Mouse (Mus musculus) right cerebral cortex, postnatal 36 days (tissue): ENCODE measurements around the gene Emilin2.

Experiments
- DNase-seq, 2 experiments: peaks; one replicate each; pipeline ENCODE4 v3.0.0; 2022; ENCODE audit warnings: low spot score in 2 of 2, mixed read lengths in 1 of 2

The Emilin2 gene

DNA sequence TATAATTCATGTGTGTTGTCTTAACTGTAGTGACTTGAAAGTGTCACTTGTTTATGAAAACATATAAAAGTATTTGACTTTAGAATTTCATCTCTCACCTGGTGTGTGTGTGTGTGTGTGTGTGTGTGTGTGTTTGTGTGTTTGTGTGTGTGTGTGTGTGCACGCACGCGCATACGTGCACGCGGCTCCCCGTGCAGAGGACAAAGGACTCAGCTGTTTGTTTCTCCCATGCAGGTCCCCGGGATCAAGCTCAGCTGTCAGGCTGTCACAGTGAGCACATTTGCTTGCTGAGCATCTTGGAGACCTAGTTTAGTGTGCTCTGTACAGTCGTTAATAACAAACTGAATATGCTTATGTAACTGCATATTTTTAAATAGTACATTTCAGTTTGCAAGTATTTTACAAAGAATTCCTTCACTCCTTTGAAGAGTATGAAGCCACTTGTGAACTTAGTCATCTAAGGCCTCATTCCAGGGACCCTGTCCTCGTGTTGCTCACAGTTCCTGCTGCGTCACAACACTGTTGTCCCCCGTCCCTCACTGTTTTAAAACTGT is 77.7 kb downstream of the Emilin2 start:
- no peak for DNase-seq

GRCm38 (mm10) chr17:71233210-71233609 is 78.6 kb downstream of the Emilin2 start:
- DNase-seq = no peak

DNA sequence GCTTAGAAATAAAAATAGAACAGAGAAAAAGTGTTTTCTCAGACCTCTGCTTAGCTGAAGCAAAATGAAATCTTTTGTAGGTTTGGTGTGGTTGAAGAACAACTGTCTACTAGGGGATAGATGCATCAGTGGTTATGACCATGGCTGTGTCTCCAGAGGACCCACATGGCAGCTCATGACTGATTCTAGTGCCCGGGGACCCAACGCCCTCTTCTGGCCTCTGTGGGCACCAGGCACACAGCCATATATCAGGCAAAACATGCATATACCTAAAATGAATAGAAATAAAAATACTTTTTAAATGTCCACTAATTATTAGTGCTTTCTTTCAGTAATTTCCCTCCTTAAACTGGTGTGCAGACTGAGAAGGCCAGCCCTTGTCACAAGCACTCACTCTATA is 79.8 kb downstream of the Emilin2 start:
- no peak for DNase-seq

DNA sequence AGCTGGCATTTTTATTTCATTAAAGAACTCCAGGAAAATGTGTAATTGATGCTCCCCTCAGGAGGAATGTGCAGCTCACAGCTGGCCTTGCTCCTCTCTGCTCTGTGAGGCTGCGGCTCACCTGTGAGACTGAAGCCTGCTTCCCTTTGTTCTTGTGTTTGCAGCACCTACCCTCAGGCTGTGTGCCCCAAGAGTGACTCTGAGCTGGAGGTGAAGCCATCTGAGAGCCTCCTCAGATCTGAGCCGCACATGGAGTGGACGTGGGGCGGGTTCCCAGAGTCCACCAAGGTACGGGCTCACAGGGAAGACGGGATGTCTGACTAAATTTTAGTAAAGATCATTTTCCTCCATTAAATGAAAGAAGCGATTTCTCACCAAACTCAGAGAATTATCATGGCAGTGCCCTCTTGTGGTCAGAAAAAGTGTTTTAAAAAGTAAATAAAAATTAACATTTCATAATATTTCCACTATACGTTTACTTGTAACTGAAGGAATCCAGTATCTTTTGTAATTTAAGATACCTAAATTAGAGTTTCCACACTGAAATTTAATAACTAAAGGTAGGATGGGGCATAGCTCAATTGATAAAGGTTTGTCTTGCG is 81.6 kb downstream of the Emilin2 start:
- DNase-seq = no peak

DNA sequence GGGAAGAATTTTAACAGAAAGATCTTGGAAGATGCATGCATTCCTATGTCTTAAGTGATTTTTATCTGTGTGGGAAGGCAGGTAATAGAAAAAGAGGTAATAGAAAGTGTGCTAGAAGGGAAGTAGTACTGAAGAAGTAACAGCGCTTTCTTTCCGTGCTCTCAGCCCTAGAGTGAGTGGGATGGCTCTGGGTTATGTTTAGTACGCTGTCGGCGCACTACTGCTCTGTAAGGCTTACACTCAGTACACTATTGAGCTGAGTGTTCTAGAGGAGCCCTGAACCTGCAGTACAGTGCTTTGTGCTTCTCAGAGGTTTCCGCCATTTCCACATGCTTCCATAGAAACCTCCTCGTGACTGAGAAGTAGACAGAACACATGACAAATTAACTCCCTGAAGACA is 83.1 kb downstream of the Emilin2 start:
- no peak for DNase-seq

GRCm38 (mm10) chr17:71227128-71227895 is 84.5 kb downstream of the Emilin2 start:
- no peak for DNase-seq

DNA sequence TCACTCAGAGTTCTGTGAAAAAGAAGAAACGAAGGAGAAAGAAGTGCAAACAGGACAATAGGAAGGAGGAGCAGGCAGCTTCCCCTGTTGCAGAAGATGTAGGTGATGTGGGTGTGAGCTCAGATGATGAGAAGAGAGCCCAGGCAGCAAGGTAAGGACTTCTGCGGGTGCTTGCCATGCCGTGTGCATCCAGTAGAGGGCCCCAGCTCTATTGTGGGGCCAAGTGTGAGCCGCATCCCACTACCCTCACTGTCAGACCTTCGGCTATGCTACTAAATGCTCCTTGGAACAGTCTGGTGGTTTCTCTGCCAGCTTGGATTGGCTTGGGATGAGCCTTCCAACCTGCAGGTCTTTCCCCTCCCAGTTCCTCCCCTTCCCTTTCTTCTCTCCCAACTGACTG is 86.7 kb downstream of the Emilin2 start:
- no peak for DNase-seq

DNA sequence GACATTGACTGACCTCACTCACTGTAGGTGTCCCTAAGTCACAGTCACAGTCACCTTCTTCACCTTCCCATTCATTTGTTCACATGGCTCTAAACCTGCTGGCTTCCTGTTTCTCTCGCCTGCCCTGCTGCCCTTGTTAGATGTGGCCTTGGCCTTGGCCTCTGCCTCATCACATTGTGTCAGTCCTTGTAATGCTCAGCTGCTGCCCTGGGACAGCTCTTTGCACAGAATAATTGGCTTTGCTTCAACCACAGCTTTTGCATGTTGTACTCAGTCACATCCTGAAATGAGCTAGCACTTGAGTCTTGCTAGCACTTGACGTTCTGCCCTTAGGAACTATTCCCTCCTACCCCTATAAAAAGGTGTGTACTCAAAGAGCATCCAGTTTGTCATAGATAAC is 87.3 kb downstream of the Emilin2 start:
- DNase-seq = no peak

- peak in 1 of 2 experiments; percentile 18 for DNase-seq
These were observed 88.1 kb downstream of the Emilin2 start for GRCm38 (mm10) chr17:71223676-71224075.

DNA sequence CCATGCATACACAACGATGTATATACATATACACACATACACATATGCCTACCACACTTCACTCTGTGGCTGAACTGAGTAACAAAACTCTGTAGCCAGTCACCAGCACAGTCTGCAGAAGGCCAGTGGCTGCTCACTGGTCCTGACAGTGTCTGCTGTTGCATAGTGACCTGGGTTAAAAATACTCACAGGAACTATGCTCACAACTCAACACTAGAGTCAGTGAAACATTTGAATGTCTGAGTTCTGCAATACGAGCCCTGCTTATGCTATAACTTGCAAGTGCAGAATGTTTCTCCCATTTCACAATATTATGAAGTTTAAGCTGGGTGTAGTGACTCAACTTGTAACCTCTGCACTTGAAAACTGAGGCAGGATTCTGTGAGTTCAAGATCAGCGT is 90.4 kb downstream of the Emilin2 start:
- DNase-seq = no peak

GRCm38 (mm10) chr17:71217111-71217685 is 94.6 kb downstream of the Emilin2 start:
- DNase-seq = no peak

DNA sequence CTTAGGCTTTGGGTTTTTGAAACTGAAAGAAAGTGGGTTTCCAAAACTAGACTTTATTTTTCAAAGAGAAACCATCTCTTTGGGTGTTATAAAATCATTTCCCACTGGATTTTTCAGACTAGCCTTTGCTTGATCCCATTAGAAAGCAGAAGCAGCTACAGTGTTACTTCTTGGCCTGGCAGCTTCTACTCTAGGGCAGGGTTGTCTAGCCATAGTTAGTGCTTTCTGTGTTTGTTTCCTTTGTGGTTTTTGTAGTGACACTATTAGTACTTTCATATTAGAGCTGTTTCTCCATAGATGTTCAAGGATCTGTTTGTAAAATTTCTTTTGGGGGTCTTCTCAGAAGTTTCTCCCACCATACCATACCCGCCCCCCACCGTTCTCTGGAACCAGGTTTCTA is 95.5 kb downstream of the Emilin2 start:
- DNase-seq = no peak

DNA sequence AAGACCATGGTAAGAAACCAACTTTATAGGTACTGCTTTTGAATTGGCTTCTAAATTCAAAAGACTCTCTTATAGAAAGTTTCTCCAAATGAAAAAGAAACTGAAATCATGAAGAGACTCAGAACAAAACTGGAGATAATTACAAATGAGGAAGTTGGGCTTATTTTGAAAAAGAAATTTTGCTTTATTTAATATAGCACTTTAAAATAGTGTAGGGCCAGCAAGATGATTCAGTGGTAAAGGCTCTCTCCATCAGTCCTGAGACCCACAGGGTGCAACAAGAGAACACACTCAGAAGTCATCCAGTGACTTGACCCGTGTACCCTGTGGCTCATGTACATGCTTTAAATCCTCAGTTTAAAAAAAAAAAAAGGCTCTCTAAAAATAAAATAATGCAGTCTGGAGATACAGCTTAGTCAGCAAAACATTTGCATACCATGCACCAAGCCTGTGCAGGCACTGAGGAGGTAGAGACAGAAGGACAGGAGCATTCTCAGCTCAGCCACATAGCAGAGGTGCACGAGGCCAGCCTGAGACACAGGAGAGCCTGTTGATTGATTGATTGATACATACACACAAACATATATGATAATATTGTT is 96.4 kb downstream of the Emilin2 start:
- DNase-seq = no peak

GRCm38 (mm10) chr17:71214514-71215240 is 97.1 kb downstream of the Emilin2 start:
- DNase-seq = no peak

GRCm38 (mm10) chr17:71213666-71214065 is 98.1 kb downstream of the Emilin2 start:
- DNase-seq = no peak

DNA sequence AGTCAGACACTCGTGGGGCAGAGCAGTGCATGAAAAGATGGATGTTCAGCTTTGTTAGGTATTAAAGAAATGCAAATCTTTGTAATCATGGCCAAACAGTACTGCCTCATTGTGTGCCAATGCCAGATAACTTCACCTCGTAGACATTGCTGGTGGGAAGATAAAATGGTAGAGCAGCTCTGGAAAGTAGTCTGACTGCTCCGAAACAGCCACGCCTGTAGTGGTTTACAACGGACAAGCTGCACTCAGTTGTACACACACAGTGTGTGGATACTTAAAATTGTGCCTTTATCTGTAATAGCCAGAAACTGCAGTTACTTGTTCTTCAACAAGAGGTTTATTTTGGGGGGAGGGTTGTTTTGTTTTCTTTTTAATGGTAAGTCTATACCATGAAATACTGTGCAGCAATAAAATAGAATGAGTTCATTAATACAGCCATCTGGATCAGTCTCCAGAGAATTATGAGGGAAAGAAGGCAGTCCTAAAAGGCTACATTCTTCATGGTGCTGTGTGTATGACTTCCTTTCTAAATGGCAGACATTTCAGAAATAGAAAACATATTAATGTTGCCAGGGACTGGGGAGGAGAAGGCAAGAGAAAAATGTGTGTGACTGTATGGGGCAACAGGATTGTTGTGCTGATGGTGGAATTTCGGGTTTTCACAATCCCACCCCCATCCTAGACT is 99.7 kb downstream of the Emilin2 start:
- no peak for DNase-seq

DNA sequence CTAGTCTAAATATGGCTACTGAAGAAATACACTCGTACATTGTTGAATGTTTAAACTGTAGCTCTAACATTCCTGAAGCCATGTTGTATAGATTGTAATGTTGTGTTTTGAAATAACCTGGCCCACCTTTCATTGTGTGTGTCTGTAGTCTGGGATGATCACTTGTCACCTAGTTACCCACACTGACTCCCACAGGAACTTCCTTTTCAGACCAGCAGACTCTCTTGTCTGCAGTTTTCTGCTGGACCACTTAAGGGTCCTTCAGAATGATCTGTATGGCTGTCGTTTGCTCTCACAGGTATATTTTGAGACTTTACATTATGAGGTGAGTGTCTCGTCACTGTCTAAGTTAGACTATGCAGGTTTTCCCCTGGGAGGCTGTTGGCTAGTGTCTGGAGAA is 101.8 kb downstream of the Emilin2 start:
- DNase-seq = no peak

DNA sequence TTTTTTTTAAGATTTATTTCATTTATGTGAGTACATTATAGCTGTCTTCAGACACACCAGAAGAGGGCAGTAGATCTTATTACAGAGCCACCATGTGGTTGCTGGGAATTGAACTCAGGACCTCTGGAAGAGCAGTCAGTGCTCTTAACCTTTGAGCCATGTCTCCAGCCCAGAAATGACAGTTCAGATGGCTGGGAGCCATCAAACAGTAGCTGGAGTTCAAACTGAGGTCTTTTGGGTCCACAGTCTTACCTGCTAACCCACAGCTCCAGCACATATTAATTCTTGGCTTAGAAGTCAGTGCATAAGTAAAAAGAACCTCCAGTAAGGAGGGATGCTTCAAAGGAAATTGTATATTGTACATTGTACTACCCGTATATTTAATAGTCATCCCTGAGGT is 102.9 kb downstream of the Emilin2 start:
- no peak for DNase-seq

- DNase-seq = no peak
These were observed 103.4 kb downstream of the Emilin2 start for GRCm38 (mm10) chr17:71208376-71208775.

DNA sequence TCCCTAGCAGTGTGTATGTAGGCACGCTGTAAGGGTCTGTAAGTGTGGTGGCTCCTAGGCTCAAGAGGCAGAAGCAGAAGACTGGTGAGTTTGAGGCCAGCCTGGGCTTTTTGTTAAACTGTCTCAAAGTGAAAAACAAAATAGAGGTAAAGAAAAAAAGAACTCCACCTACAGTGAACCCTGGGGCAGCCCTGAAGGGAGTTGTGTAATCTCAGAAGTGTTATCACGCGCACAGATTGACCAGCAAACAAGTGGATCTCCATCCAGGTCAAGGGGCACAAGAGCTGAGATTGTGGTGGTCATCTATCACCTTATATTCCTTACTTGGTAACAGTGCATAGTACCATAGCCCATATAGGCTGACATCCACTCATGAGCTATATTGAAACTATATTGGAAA is 104.5 kb downstream of the Emilin2 start:
- DNase-seq = no peak
